Mouse (Mus musculus) MEL (cell line): ENCODE data around the gene Abi3. TPM values are rescaled to one million over a fixed set of nuclear protein-coding genes. Genes with fewer than 3 reads are reported as not detected.
A peak's percentile ranks its signal among the peaks of the same experiment; 100 is the strongest.

Experiments used
- DNase-seq: peaks from one replicate; pipeline ENCODE4 v3.0.0; 2011; ENCODE audit warnings: low read depth, low spot score
- H3K27ac ChIP-seq: 2 replicates; pipeline ENCODE4 v1.5.1; 2012; ENCODE audit warnings: low read depth, mild to moderate bottlenecking, control low read depth, low read length, moderate library complexity; ENCODE audit not compliant: control insufficient read depth
- H3K27me3 ChIP-seq, 2 experiments: fragments of 150-350 bp in 1 of 2; sonication (generic) in 1 of 2; 2 replicates each; pipeline ENCODE4 v1.6.1; 2012; ENCODE audit warnings: low read length in 2 of 2, mild to moderate bottlenecking in 2 of 2, improper control_type of control experiment in 1 of 2, moderate library complexity in 1 of 2; ENCODE audit not compliant: insufficient read depth in 2 of 2, control insufficient read depth in 1 of 2
- H3K36me3 ChIP-seq, 2 experiments: 2 replicates each; pipeline ENCODE4 v1.6.1; 2012 to 2014; ENCODE audit warnings: low read length in 2 of 2, improper control_type of control experiment in 1 of 2, inconsistent platforms in 1 of 2, mild to moderate bottlenecking in 1 of 2; ENCODE audit not compliant: insufficient read depth in 2 of 2, control insufficient read depth in 1 of 2
- H3K4me1 ChIP-seq, 2 experiments: fragments of 150-350 bp in 1 of 2; sonication (generic) in 1 of 2; 2 replicates each; pipeline ENCODE4 v1.6.1; 2012; ENCODE audit warnings: low read length in 2 of 2, improper control_type of control experiment in 1 of 2, mild to moderate bottlenecking in 1 of 2; ENCODE audit not compliant: insufficient read depth in 2 of 2, control insufficient read depth in 1 of 2
- H3K4me3 ChIP-seq, 2 experiments: fragments of 150-350 bp in 1 of 2; sonication (generic) in 1 of 2; 2 replicates each; pipeline ENCODE4 v1.5.1; 2012; ENCODE audit warnings: low read depth in 2 of 2, low read length in 2 of 2, mild to moderate bottlenecking in 2 of 2, moderate library complexity in 2 of 2, control low read depth in 1 of 2, improper control_type of control experiment in 1 of 2; ENCODE audit not compliant: control insufficient read depth in 1 of 2, insufficient read depth in 1 of 2
- H3K79me2 ChIP-seq: 2 replicates; pipeline ENCODE4 v1.6.1; 2012; ENCODE audit warnings: mild to moderate bottlenecking, low read length, moderate library complexity; ENCODE audit not compliant: control insufficient read depth, poor library complexity, insufficient read depth
- H3K9ac ChIP-seq: 2 replicates; pipeline ENCODE4 v1.6.1; 2012; ENCODE audit warnings: low read depth, mild to moderate bottlenecking, control low read depth, low read length, moderate library complexity; ENCODE audit not compliant: control insufficient read depth, poor library complexity, severe bottlenecking
- H3K9me3 ChIP-seq: fragments of 150-350 bp; sonication (generic); replicated peaks from 2 replicates; pipeline ENCODE4 v1.6.1; 2012; ENCODE audit warnings: mild to moderate bottlenecking, low read length, improper control_type of control experiment, moderate library complexity; ENCODE audit not compliant: insufficient read depth
- BHLHE40 ChIP-seq: IDR thresholded peaks from 2 replicates; pipeline ENCODE4 v1.6.1; 2012; ENCODE audit warnings: low read depth, mild to moderate bottlenecking, inconsistent platforms, low read length, improper control_type of control experiment, borderline replicate concordance
- CHD1 ChIP-seq: IDR thresholded peaks from 2 replicates; pipeline ENCODE4 v1.6.1; 2012; ENCODE audit warnings: low read depth, mild to moderate bottlenecking, inconsistent platforms, low read length, improper control_type of control experiment
- CHD2 ChIP-seq: IDR thresholded peaks from 2 replicates; pipeline ENCODE4 v1.6.1; 2011; ENCODE audit warnings: low read length, improper control_type of control experiment
- E2F4 ChIP-seq: IDR thresholded peaks from 2 replicates; pipeline ENCODE4 v1.6.1; 2011; ENCODE audit warnings: low read depth, low read length, improper control_type of control experiment, borderline replicate concordance
- ELF1 ChIP-seq: IDR thresholded peaks from 2 replicates; pipeline ENCODE4 v1.6.1; 2014; ENCODE audit warnings: low read depth, mild to moderate bottlenecking, inconsistent platforms, low read length, improper control_type of control experiment, moderate library complexity
- EP300 ChIP-seq, 2 experiments: IDR thresholded peaks; 2 replicates each; pipeline ENCODE4 v1.6.1; 2011; ENCODE audit warnings: improper control_type of control experiment in 2 of 2, low read length in 2 of 2, low read depth in 1 of 2, mild to moderate bottlenecking in 1 of 2
- GATA1 ChIP-seq: IDR thresholded peaks from 2 replicates; pipeline ENCODE4 v1.6.1; 2011; ENCODE audit warnings: low read depth, low read length, improper control_type of control experiment
- JUND ChIP-seq: IDR thresholded peaks from 2 replicates; pipeline ENCODE4 v1.6.1; 2011; ENCODE audit warnings: low read depth, mild to moderate bottlenecking, improper control_type of control experiment, low read length
- KAT2A ChIP-seq: conservative IDR thresholded peaks from 2 replicates; pipeline ENCODE4 v1.6.1; 2012; ENCODE audit warnings: low read depth, low read length, improper control_type of control experiment, inconsistent platforms
- MAFK ChIP-seq: IDR thresholded peaks from 2 replicates; pipeline ENCODE4 v1.6.1; 2011; ENCODE audit warnings: low read depth, mild to moderate bottlenecking, low read length, improper control_type of control experiment, borderline replicate concordance
- MAX ChIP-seq: IDR thresholded peaks from 2 replicates; pipeline ENCODE4 v1.6.1; 2011; ENCODE audit warnings: low read length, improper control_type of control experiment
- MEF2A ChIP-seq: IDR thresholded peaks from 2 replicates; pipeline ENCODE4 v1.6.1; 2014; ENCODE audit warnings: low read depth, mild to moderate bottlenecking, inconsistent platforms, low read length, improper control_type of control experiment; ENCODE audit not compliant: poor library complexity, insufficient replicate concordance, severe bottlenecking; ENCODE audit errors: extremely low read depth
- MXI1 ChIP-seq: IDR thresholded peaks from 2 replicates; pipeline ENCODE4 v1.6.1; 2011; ENCODE audit warnings: mild to moderate bottlenecking, low read depth, low read length, improper control_type of control experiment
- MYC ChIP-seq: IDR thresholded peaks from 2 replicates; pipeline ENCODE4 v1.6.1; 2011; ENCODE audit warnings: low read depth, mild to moderate bottlenecking, low read length, improper control_type of control experiment, moderate library complexity
- NELFE ChIP-seq: IDR thresholded peaks from 2 replicates; pipeline ENCODE4 v1.6.1; 2011; ENCODE audit warnings: low read depth, low read length, improper control_type of control experiment
- NRF1 ChIP-seq: IDR thresholded peaks from 2 replicates; pipeline ENCODE4 v1.6.1; 2014; ENCODE audit warnings: low read depth, mild to moderate bottlenecking, inconsistent platforms, low read length, improper control_type of control experiment, moderate library complexity; ENCODE audit not compliant: poor library complexity, insufficient read depth, severe bottlenecking
- POLR2AphosphoS5 ChIP-seq: IDR thresholded peaks from 2 replicates; pipeline ENCODE4 v1.6.1; 2012; ENCODE audit warnings: low read depth, borderline replicate concordance, mild to moderate bottlenecking, inconsistent platforms, low read length, moderate library complexity, mixed read lengths
- RAD21 ChIP-seq: IDR thresholded peaks from 2 replicates; pipeline ENCODE4 v1.6.1; 2011; ENCODE audit warnings: mild to moderate bottlenecking, low read depth, low read length, improper control_type of control experiment
- RCOR1 ChIP-seq: IDR thresholded peaks from 2 replicates; pipeline ENCODE4 v1.6.1; 2012; ENCODE audit warnings: low read depth, mild to moderate bottlenecking, inconsistent platforms, low read length, improper control_type of control experiment
- SIN3A ChIP-seq: IDR thresholded peaks from 2 replicates; pipeline ENCODE4 v1.6.1; 2012; ENCODE audit warnings: low read length, improper control_type of control experiment, inconsistent platforms
- SMC3 ChIP-seq: IDR thresholded peaks from 2 replicates; pipeline ENCODE4 v1.6.1; 2011; ENCODE audit warnings: low read depth, low read length, improper control_type of control experiment
- TAL1 ChIP-seq: IDR thresholded peaks from 2 replicates; pipeline ENCODE4 v1.6.1; 2012; ENCODE audit warnings: mild to moderate bottlenecking, inconsistent platforms, low read length, moderate library complexity, mixed read lengths
- TBP ChIP-seq: IDR thresholded peaks from 2 replicates; pipeline ENCODE4 v1.8.0; 2011; ENCODE audit warnings: low read depth, low read length, improper control_type of control experiment
- TCF12 ChIP-seq: IDR thresholded peaks from 2 replicates; pipeline ENCODE4 v1.6.1; 2014; ENCODE audit warnings: low read depth, mild to moderate bottlenecking, inconsistent platforms, low read length, improper control_type of control experiment, moderate library complexity
- UBTF ChIP-seq: IDR thresholded peaks from 2 replicates; pipeline ENCODE4 v1.6.1; 2012; ENCODE audit warnings: low read depth, mild to moderate bottlenecking, inconsistent platforms, low read length, improper control_type of control experiment, moderate library complexity, borderline replicate concordance; ENCODE audit not compliant: insufficient read depth
- USF1 ChIP-seq: IDR thresholded peaks from 2 replicates; pipeline ENCODE4 v1.6.1; 2014; ENCODE audit warnings: low read depth, mild to moderate bottlenecking, inconsistent platforms, low read length, improper control_type of control experiment, moderate library complexity
- USF2 ChIP-seq, 2 experiments: IDR thresholded peaks; 2 replicates each; pipeline ENCODE4 v1.6.1; 2011 to 2012; ENCODE audit warnings: improper control_type of control experiment in 2 of 2, low read length in 2 of 2, borderline replicate concordance in 1 of 2, inconsistent platforms in 1 of 2, low read depth in 1 of 2, mild to moderate bottlenecking in 1 of 2; ENCODE audit not compliant: insufficient read depth in 1 of 2
- ZKSCAN1 ChIP-seq: IDR thresholded peaks from 2 replicates; pipeline ENCODE4 v1.6.1; 2012; ENCODE audit warnings: low read depth, mild to moderate bottlenecking, inconsistent platforms, low read length, improper control_type of control experiment, moderate library complexity
- ZNF384 ChIP-seq: IDR thresholded peaks from 2 replicates; pipeline ENCODE4 v1.6.1; 2012; ENCODE audit warnings: low read depth, mild to moderate bottlenecking, inconsistent platforms, low read length, improper control_type of control experiment
- polyA plus RNA-seq, 2 experiments: library from polyadenylated mRNA; stranded (reverse) in 1 of 2; unstranded in 1 of 2; fragments of >175 nt in 1 of 2; fragments of >200 nt in 1 of 2; gene quantifications; 2 replicates each; pipeline versions ENCODE4 v1.2.1 to v1.2.4; 2012; ENCODE audit warnings: low replicate concordance in 2 of 2, low read depth in 1 of 2; ENCODE audit not compliant: insufficient read length in 2 of 2, insufficient read depth in 1 of 2, missing spikeins in 1 of 2
- total RNA-seq: library from RNA; depleted of rRNA; stranded (reverse); fragments of 300-350 nt; gene quantifications from 2 replicates; pipeline ENCODE4 v1.2.3, GENCODE M21; 2012

Abi3 gene
- total and polyA plus RNA-seq, 3 experiments: 3.3 to 15.4 TPM; not detected in 1

GRCm38 (mm10) chr11:95843421-95843950 lies 1.2 kb upstream of the Abi3 start:
- no peak overlapping the region for H3K27ac ChIP-seq
- no peaks in the 10 kb centered on the region; the same call in 1 of the 2 replicates for H3K79me2 ChIP-seq
- H3K4me1 ChIP-seq: peaks cover 6 to 32% of the 10 kb centered on the region in 2 experiments
- no peak overlapping the region for H3K4me3 ChIP-seq
- H3K9me3 ChIP-seq: no peaks in the 10 kb centered on the region
- peaks cover 0 to 10% of the 10 kb centered on the region in 2 experiments; a peak in 2 of 4 replicates for H3K36me3 ChIP-seq
- H3K27me3 ChIP-seq: no peaks in the 10 kb centered on the region
- no peak for DNase-seq
- no peak overlapping the region for H3K9ac ChIP-seq
- TF ChIP-seq POLR2AphosphoS5 (no peak), KAT2A (no peak), E2F4 (no peak), EP300 (IDR thresholded peaks at IDR 0.05; ENCODE audit: low read depth in 1 of 2, low read length in 2 of 2) (no peak), ZNF384 (no peak), MAX (no peak), NRF1 (no peak), JUND (no peak), CHD1 (no peak)

GRCm38 (mm10) chr11:95842953-95843352 lies 677 bp upstream of the Abi3 start:
- Histone ChIP-seq H3K4me1 (peaks cover 8 to 38% of the 10 kb centered on the region in 2 experiments), H3K27me3 (no peaks in the 10 kb centered on the region)
- TF ChIP-seq ELF1 (no peak), MAFK (no peak), E2F4 (no peak), MYC (0 out of 2 replicates have a peak, but pooled peaks have one; percentile 39), BHLHE40 (no peak), TAL1 (no peak), RAD21 (no peak), CHD1 (no peak), USF2 (IDR thresholded peaks at IDR 0.05; ENCODE audit: borderline replicate concordance in 1 of 2, insufficient read depth in 1 of 2, low read depth in 1 of 2, low read length in 2 of 2) (no peak), UBTF (no peak), GATA1 (no peak), NRF1 (no peak), SMC3 (no peak), TCF12 (no peak), EP300 (IDR thresholded peaks at IDR 0.05; ENCODE audit: low read depth in 1 of 2, low read length in 2 of 2) (peak in 1 of 2 experiments; percentile 25; a peak in 1 of 4 replicates), ZKSCAN1 (0 out of 2 replicates have a peak, but pooled peaks have one; percentile 36), NELFE (no peak), MEF2A (no peak), MXI1 (no peak), SIN3A (0 out of 2 replicates have a peak, but pooled peaks have one; percentile 6), ZNF384 (no peak), JUND (no peak), TBP (no peak), USF1 (peak; percentile 54), POLR2AphosphoS5 (no peak), RCOR1 (no peak), CHD2 (no peak; the same call in 1 of the 2 replicates)

More at GRCm38 (mm10) chr11:95842953-95843352, 677 bp upstream of the Abi3 start:
- peak overlapping the region; percentile 30 to 31 for H3K4me3 ChIP-seq
- DNase-seq: peak; percentile 81
- peak overlapping the region; percentile 52; the same call in 1 of the 2 replicates for H3K9ac ChIP-seq
- peaks cover 0 to 13% of the 10 kb centered on the region in 2 experiments; a peak in 2 of 4 replicates for H3K36me3 ChIP-seq
- 0 out of 2 replicates have a peak overlapping the region, but pooled peaks have one; percentile 2 for H3K27ac ChIP-seq
- no peaks in the 10 kb centered on the region; the same call in 1 of the 2 replicates for H3K79me2 ChIP-seq
- no peaks in the 10 kb centered on the region for H3K9me3 ChIP-seq
